Mouse (Mus musculus): Measurements from ENCODE around the gene Gm43951.
A peak's percentile ranks its signal among the peaks of the same experiment; 100 is the strongest.

Gene Gm43951

GRCm38 (mm10) chr11:72206341-72207203 lies at the start of gene Gm43951:
Gene Gm43951 (minus strand): TSS chr11:72206840.
- DNase-seq = peak in 1 of 2 experiments; percentile 27

- DNase-seq = no peak
Measured at GRCm38 (mm10) chr11:72256441-72256840, 49.8 kb upstream of the Gm43951 start.

DNA sequence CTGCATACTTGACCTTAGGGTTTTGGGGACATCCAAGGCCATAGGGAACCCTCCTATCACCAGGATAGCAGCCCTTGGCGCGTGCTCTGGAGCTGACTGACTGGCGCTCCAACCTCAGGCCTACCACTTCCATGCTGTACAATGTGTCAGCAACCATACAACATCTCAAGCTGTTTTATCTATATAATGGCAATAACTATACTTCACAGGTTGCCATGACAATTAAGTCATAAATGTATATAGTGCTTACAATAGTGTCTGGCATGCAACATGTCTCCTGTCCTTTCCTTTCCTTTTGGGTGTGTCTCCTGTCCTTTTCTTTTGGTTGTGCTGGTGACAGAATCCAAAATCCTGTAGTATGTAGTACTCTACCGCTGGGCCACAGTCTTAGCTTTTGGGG lies 49.0 kb upstream of the Gm43951 start:
- no peak for DNase-seq

GRCm38 (mm10) chr11:72245196-72245753 lies 38.6 kb upstream of the Gm43951 start:
- no peak for DNase-seq

- no peak for DNase-seq
Measured at GRCm38 (mm10) chr11:72240062-72240860, 33.6 kb upstream of the Gm43951 start.

DNA sequence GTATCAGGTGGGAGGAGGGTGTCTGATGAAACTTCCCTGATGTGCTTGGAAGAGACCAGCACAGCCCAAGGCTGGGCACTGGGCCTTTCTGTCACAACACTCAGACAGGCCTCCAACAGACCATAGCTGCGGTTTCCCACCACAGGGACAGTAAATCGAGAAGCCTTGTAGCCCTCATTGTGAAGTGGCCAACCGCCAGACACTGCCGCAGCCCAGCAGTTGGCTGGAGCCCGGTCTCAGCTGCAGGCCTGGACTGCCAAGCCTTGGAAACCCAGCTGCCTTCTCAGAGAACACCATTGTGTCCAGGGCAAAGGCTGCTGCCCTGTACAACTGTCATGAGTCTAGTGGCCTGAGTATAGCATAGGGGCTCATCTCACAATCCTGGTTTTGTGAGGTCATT lies 27.4 kb upstream of the Gm43951 start:
- no peak for DNase-seq

DNA sequence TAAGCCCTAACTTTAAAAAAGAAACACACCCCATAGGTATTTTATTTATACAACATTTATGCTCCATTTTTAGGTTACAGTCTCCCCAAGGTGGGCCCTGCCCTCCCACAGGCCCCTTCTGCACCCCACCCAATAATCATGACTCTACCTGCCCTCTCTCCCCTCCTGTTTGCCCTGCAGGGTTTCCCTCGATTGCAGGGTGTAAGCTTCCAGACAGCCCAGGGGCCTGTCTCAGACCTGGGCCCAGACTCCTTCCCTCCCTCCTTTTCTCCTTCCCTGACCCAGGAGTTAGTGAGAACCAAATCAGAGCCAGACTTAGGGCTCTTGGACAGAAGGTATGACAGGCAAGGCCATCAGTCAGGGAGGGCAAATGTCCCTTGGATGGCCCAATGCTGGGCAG lies 26.4 kb upstream of the Gm43951 start:
- DNase-seq = no peak

DNA sequence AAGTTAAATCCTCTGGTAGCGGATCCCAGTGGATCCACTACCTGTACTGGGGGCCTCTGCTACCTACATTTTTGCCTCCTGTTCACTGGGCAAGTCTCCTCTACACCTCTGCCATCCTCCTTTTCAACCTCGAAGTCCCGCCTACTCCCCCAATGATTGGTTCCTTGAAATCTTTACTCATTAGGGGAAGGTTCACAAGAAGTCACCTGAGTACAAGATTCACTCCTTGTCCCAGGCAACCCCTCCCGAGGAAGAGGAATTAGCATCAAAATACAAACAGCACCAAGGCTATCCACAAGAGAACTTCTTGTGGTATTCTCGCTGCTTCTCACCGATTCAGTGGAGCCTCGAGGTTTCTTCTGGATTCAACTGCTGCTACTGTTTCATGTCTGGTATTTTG lies 25.4 kb upstream of the Gm43951 start:
- DNase-seq = no peak

DNA sequence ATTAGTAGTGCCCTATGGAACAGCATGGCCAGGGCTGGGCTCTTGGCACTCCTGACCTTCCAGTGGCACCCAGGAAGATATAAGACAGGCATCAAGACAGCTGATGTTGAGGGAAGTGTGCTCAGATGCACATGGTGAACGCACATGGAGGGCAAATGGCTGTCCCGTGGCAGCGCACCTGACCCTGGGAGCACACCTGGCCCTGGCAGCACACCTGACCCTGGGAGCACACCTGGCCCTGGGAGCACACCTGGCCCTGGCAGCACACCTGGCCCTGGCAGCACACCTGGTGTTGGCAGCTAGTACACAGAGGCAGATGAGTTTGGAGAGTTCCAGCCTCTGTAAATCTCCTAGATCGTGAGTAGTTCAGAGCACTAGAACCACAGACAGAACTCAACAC lies 21.9 kb upstream of the Gm43951 start:
- no peak for DNase-seq

GRCm38 (mm10) chr11:72226901-72227300 lies 20.3 kb upstream of the Gm43951 start:
- DNase-seq = no peak

DNA sequence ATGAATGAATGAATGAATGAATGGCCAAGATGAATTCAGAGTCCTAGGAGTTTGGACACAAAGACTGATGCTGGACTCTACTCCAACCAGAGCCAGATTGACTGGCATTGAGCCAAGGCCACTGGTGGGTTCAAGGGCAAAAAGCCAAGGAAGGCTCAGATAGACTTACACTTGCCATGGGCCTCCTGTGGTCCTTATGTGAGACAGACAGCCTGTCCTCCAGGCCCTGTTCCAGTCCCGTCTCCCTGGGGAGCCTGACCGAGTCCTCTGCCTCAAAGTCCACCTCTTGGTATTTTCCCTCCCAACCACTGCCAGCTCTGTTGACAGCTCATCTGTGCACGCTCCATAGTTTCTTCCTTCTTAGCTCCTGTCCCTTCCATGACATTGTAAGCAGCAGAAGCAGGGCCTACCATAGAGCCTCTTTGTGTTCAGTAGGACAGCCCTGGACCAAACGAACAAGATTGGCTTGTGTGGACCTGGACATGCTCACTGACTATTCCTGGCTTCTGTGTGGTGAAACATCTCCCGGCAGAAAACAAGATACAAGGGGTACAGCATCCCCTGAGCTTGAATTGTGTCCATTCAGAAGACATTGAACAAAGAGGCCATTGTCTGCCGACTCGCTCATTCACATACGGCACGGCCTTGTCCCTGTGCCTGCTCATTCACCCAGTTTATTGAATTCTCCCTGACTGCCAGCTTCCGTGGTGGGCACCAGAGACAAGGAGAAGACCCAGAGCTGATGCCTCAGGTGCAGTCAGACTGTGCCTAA lies 19.6 kb upstream of the Gm43951 start:
- DNase-seq = no peak

DNA sequence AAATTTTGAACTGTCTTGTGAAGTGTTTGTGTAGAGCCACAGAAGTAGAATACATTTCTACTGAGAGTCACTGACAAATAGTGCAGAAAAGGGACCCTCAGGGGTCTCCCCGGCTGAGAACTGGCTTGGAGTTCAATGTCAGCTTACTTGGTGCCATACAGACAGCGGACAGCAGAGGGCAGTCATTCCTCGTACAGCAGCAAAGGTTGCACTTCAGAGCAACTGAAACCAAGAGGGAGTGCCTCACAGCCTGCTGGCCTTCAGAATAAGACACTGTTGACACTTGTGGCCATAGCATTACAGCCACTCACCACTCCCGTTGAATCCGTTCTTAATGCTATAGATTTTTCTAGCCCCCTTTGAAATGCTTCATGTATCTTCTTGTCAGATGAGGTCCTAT lies 18.2 kb upstream of the Gm43951 start:
- peak in 1 of 2 experiments; percentile 26 for DNase-seq

GRCm38 (mm10) chr11:72223414-72223813 lies 16.8 kb upstream of the Gm43951 start:
- no peak for DNase-seq

DNA sequence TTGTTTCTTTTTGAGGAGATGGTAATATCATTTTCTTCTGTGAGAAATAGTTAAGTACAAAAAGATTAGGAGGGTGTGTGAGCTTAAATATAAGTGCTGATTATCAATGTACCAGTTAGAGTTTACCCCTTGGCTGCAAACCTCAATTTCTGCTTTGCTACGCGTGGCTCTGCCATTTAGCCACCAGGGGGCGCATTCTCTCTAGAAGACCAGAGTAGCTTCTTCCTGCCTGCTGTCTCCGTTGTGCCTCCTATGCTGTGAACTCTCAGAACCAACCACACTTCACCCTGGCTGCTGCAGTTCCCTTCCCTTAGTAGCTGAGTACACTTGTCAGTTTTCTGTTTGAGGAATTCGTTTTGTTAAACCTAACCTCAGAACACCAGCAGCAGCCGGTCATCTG lies 14.6 kb upstream of the Gm43951 start:
- peak; percentile 47 to 50 for DNase-seq

DNA sequence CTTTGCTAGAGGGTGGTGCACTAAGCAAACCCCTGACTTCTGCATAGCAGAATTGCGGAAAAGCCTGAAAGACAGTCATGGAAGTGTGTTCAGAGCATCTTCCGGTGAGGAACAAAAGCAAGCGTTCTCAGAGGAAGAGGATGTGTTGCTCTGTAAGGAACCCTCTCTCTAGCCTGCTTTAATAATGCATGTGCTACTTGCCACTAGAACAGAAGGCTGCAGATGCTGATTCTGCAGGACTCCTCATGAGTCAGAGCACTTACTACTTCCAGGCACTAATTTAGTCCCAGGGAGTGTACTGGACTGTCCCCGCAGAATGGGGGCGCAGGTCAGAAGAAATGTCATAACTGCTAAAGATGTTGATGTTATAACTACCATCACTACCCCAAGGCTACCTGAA lies 10.5 kb upstream of the Gm43951 start:
- no peak for DNase-seq

GRCm38 (mm10) chr11:72215410-72215797 lies 8.8 kb upstream of the Gm43951 start, which contains the start of gene Med31:
Gene Med31 (minus strand): TSS chr11:72215592.
- peak; percentile 71 to 76 for DNase-seq

DNA sequence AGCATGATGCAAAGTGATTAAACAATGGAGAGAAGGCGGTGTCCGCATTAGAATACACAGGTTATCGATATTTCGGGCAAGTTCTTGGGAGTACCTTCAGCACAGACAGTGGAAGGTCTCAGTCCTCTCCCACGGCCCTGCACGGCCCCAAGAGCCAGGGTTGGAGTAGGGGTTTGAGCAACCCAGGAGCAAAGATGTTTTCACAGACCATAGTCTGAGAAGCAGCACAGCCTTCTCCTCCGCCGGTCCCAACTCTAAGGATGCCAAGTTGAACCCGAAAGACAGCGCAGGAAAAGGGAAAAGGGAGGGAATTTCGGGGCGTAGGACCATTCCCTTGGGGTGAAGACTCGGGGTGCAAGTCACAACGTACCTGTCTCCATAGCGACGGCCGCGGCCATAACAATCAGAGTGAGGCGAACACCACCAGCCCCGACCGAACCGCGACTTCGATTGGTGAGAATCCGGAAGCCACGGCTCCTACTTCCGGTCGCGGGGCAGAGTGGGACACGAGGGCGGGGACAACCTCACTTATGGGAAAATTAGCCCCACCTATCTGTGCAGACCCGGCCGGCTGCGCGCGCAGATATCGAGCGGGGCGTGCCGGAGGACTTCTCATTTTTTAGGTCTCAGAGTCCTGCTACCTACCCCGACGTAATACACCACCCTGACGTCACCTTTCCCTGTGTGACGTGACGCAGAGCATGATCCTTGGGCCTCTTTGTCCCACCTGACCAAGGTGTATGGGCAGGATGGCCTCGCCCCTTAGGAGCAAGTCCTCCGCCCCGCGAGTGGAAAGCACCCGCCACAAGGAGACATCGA lies 8.2 kb upstream of the Gm43951 start:
- DNase-seq = peak; percentile 86 to 89

DNA sequence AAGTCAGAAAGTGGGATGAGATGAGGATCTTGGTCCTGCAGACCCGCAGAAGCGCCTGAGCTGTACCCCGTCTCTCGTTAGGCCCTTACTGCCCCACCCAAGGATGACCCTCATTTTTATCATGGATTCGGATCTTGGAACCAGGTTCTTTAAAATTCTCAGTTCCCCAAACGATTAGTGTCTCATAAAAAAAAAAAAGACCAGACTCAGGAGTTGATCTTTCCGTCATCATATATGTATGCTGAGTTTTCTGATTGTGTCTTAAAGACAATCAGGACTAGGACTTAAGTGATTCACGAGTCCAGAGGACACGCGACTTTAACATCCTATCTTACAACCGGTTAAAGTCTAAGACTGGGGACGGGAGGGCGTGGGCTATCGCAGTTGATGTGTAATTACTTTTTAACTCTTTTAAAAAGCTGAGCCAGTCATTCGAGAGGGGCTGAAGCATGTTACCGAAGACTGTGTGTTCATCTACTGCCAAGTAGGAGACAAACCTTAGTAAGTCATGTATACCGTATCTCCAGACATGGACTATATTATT lies 1.3 kb upstream of the Gm43951 start:
- DNase-seq = no peak

DNA sequence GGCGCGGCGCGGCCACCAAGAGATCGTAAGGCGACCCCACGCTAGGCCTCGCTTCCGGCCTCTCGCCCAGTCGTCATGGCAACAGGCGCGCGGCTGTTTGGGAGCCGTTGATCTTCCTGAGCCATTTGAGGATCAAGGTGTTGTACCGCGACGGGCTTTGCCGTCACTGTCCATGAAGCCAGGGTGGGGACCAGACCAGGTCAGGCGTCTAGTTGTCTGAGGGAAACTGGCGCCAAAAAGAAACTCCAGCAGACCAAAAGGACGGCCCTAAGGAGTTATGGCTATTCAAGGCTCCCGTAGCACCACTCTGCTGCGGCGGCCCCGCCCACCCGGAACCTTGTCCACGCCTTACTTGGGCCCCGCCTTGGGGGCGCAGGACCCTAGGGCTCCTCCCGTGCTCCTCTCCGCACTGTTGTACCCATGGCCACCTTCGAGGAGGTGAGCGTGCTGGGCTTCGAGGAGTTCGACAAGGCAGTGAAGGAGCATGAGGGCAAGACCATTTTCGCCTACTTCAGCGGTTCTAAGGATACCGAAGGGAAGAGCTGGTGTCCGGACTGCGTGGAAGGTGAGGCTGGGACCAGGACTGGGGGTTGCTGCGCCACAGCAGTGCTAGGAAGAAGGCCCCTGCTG lies 679 bp upstream of the Gm43951 start, which contains the start of the genes 4933427D14Rik and Txndc17:
4933427D14Rik (minus strand) TSS at position 256 of the 630 bp plus-strand sequence.
Txndc17 (plus strand) TSS at position 344 of the 630 bp plus-strand sequence.
- peak; percentile 84 to 85 for DNase-seq

GRCm38 (mm10) chr11:72205256-72205655 lies 1.4 kb downstream of the Gm43951 start:
- no peak for DNase-seq

DNA sequence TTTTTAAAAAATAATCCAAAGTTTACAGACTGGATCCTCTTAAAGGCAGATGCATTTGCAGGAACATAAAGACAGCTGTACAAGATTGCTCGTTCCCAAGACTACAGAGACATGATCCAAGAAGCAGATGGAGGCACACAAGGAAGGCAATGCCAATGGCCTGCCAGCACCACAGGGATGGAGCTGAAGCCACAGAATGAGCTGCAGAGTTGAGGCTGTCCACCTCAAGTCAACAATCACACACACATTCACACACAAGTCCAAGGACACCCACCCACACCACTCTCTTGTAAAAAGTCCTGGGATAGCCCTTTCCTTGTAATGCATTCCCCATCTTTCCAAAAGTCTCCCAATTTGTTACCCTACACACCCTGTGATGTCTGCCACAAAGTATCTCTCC lies 3.2 kb downstream of the Gm43951 start:
- DNase-seq = no peak
